Mouse (Mus musculus): ENCODE measurements around the gene St14.
"Not testable (repeated sequence)": the region's sequence is repeated elsewhere in the genome, so short reads cannot be mapped to it uniquely, and the experiment has no call there.

The St14 gene

DNA sequence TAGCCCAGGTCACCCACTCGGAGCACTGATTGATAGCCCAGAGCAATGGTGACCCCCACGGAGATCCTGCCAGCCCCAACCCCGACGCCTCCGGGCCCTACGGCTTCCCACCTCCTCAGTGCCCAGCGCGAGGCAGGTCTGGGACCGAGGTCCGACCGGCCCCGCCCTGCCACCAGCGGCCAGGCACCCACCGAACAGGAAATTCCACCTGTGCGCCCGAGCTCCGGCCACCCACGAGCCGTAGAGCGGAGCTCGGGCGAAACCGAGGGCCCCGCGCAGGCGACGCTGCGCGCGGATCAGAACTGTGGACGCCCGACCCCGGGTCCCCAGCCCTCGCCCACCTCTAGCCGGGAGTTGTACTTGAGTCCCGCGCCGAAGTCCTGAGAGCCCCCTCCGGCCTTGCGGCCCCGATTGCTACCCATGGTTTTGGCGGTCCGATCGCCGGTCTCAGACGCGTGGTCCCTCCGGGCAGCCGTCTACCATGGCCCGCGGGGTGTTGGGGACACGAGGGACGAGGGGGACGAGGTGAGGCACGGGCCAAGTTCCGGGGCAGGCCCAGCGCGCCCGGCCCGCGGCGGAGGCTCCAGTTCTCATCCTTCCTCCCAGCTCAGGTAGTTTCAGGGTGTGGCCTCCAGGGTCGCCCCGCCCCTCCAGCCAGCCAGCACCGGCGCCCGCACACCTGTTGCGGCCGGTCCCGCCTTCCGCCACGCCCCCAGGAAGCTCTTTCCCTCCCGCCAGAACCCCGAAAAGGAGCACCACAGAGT is at the start of gene St14:
St14 (minus strand) TSS at position 649 of the 764 bp plus-strand sequence.
- DNase-seq, result peak; percentile 89 to 91

- DNase-seq, result no peak
Observed at GRCm38 (mm10) chr9:31177692-31178091, 46.0 kb upstream of the St14 start.

GRCm38 (mm10) chr9:31176379-31177130 is 44.9 kb upstream of the St14 start:
- DNase-seq, result peak; percentile 94 to 95

DNA sequence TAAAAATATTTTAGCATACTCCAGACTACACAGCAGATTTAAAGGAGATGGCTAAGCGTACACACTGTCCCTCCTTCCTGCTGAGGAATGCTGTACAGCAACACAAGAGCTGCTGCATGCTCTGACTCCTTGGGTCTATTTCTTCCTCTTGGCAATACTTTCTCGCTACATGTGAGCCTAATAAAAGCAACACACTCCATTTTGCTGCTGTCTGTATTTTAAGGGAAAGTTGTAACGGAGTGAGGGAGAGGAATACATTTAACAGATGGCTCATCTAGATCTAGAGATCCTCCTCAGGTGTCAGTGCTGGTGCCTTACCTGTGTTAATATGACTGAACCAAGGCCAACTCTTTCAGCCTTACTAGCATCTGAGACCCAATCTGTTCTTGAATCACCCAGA is 44.3 kb upstream of the St14 start:
- no peak for DNase-seq

DNA sequence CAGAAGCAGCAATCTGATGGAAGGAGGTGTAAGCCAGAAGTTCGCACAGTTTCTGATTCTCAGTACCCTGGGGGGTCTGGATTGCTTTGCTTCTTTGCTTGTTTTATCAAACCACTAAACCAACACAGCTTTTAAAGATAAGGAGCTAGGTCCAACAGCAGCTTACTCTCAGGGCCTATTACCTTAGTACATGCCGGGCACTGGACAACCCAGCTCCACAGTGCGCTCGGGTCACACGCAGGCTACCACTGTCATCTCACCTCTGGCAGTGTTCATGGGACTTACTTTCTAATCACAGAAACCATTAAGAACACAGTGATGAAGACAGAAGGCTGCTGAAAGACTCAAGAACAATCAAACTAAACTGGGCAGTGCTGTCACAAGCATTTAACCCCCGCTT is 43.7 kb upstream of the St14 start:
- no peak for DNase-seq

DNA sequence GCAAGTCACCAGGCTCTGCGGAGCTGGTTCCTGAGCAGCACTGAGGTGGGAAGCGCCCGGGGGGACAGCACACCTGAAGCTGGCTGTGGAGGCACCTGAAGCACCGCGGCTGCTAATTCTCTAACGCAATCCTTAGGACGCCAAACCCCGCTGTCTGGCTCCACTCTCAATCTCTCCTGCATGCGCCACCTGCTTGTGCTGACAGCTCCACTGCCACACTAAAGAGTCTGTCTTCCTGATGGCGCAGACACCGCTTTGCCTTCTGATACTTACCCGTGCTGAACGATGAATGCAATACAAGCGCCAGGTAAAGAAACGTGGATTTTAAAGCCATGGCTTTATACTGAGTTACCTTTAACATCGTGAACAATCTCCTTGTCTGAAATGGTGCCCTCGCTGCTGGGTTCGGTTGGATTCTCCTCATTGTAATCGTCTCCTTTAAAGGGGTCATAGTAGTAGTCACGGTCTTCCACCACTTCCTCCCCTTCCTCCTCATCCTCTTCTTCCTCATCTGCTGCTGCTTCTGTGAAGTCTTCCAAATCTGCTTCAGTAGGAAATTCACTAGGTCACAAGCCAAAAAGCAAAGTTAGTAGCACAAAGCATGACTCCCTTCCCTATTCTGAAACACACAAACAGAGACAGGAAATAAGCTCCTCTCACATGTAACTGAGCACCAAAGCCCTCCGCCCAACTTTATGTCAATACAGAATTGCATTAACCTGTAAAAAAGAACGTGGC is 36.9 kb upstream of the St14 start:
- no peak for DNase-seq

- DNase-seq, result no peak
Observed at GRCm38 (mm10) chr9:31167305-31167704, 35.7 kb upstream of the St14 start.

- not testable (repeated sequence) for DNase-seq
Observed at GRCm38 (mm10) chr9:31165505-31165904, 33.9 kb upstream of the St14 start.

DNA sequence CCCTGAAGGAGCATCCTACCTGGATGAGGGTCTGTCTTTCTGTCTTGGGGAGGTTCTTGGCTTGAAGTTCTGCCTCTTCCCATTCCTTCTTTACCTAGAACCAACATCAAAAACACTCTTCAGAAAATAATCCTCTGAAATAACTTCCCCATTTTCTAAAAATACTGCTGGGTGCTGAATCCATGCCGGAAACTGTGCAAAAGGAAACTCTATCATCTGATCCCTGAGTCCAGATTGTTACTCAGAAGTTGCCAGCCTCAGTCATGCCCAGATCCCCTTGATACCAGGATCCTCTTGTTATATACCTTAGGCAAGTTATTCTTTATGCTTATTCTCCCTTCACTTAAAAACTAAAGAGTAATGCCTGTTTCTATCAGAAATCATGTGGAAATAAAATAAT is 31.7 kb upstream of the St14 start:
- DNase-seq, result no peak

DNA sequence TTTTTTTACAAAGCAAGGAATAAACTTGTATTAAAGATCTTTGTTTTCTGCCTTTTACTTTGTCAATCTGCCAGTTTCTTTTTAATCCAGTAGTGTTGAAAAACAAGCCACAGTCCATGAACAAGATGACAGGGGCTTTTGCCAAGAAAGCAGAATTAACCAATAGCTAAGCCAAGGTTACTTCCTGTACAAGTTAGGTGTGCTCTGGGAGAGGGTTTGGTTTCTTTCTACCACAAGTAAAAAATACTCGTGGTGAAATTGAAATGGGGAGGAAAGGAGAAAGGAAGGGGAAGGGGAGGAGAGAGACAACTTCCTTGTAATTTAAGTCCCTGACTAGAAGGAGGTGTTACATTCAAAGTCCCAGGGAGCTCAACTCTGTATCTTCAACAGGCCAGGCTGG is 31.3 kb upstream of the St14 start:
- DNase-seq, result no peak

GRCm38 (mm10) chr9:31159910-31160309 is 28.3 kb upstream of the St14 start:
- DNase-seq, result peak in 1 of 2 experiments; percentile 34

DNA sequence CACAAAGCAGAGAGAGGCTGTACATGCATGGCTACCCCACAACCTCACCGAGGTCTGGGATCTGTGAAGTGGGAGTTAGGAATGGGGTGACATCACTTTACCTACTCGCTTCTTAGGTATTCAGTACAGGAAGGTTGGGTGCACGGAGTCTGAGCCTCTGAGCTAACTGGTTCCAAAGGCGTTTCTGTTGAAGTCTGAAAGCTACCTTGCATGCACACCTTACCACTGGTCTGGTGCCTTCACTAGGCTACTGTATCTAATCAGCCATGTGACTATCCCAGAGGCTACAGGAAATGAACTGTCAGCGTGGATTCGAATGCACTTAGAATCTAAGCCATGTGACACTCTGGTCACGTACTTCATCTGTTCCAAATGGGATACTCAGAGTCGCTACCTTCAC is 24.9 kb upstream of the St14 start:
- no peak for DNase-seq

- no peak for DNase-seq
Observed at GRCm38 (mm10) chr9:31151050-31151449, 19.4 kb upstream of the St14 start.

- no peak for DNase-seq
Observed at GRCm38 (mm10) chr9:31148135-31148534, 16.5 kb upstream of the St14 start.

GRCm38 (mm10) chr9:31145272-31145925 is 13.7 kb upstream of the St14 start:
- DNase-seq, result no peak

DNA sequence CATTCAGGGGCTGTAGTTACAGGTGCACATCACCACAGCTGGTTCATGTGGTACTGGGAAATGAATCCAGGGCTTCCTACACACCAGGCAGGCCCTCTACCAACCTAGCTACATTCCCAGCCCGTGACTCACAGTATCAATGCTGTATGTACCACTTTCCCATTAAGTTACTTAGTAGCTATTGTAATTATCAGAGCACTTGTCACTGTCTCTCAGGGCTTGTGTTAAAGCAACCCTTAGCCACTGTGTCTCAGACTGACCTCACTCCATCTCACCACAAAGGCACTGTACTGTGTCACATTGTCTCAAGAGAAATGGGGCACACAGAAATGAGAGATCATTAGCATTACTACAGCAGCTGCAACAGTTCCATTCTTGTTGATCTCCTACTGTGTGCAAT is 11.3 kb upstream of the St14 start:
- DNase-seq, result no peak

DNA sequence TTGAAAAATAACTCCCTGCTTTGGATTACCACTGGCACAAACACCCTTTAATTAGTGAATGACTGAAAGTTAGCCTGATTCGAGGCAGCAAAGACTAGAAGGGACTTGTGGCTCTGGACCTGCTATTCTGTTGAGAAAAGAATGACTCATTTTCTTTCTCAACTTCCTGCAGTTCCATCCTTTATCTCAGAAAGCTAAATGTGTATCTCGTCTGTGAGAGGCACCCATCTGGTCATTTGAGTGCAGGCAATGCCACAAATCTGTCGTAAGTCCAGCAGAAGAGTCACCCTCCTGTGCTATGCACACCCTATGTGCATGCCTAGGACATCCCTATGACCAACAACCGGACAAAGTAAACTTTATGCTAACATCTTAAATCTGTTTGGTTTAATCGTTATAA is 1.5 kb upstream of the St14 start:
- no peak for DNase-seq

DNA sequence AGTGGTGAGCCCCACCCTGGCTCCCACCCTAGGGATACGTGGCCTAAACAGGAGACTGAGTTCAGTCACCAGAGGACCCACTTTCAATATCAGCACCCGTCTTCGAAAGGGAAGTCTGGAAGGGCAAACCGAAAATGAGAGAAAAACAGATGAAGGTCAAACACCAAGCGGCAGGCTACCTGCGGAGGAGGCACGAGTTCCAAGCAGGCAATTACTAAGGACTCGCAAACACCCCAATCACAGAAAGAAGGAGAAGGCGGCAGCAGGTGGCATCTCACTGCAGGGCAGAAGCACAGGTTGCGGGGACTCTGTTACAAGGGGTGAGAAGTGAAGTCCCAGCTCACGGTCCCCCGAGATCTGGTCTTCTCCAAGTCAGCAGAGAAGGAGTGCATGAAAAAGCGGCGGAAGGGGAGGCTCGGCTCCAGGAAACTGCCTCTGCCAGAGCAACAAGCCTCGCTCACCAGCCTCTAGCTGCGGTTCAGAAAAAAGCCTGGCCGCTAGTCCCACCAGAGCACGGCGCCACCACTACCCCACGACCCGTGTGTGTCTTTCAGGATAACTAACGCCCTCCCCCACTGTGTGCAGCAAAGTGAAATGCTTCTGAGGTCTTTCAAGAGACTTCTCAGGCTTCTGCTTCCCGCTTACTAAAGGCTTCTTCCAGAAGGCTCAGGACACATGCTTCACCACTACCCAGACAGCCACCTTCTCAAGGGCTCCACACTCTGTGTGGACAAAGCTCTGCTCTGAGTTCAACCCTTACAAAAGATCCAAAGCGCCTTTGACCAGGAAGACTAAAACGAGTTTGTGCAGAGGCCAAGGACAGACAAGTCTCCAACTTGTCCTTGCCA is 1.1 kb downstream of the St14 start:
- no peak for DNase-seq

DNA sequence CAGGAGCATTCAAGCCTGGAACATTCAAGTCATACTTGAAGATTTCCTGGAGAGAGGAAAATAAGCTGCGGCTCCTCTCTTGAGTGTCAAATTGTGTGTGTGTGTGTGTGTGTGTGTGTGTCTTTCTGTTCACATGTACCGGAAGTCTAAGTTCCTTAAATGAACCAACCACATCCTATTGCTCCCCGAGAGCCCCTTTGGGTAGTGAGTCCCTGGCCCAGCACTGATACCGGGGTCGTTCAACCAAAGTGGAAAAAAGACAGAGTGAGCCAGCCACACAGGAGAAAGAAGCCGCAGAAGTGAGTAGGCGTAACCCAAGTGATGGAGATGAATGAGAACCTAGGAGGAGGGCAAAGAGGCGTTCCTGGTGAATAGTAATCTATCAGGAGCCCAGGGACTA is 1.7 kb downstream of the St14 start:
- DNase-seq, result no peak

GRCm38 (mm10) chr9:31127876-31128465 is 3.7 kb downstream of the St14 start:
- peak in 1 of 2 experiments; percentile 50 for DNase-seq

DNA sequence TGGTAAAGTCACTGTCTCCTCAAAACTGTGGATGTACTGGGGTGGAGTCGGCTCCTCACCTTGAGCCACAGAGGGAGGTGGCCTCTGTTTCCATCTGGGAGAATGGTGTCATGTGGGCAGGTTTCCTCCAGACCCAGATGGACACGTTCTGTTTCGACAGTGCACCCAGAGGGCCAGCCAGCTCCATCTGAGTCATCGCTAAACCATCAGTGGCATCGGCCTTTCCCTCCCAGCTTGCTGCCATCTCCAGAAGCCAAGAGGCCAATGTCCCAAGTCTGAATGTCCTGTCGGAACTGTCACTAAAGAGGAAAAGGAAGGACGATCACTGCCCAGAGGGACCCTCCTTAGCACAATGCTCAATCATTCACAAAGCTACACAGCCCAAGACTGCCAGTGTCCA is 5.6 kb downstream of the St14 start:
- DNase-seq, result no peak
